Comparison of ENCODE assay signal across 8 mouse cellular contexts in genomic region chr2:151842648-151843226, GRCm38 (mm10). TPM values are rescaled to one million over a fixed set of nuclear protein-coding genes. Genes with fewer than 3 reads are reported as not detected.
A peak's percentile ranks its signal among the peaks of the same experiment; 100 is the strongest.
DNase-seq lines count a peak whose midpoint lies in the region; ATAC-seq lines count a peak whose summit lies in the region.

Rspo4 (plus strand) TSS chr2:151842927.

- H3K4me3 ChIP-seq in hindbrain, embryonic 13.5 days, result peak within 1 kb of the TSS; percentile 40
- peak within 1 kb of the TSS; percentile 36 for H3K4me3 ChIP-seq in midbrain, embryonic 13.5 days (replicated peaks)

- peak; percentile 13 for DNase-seq in adrenal gland, postnatal 14 days
- no peak for DNase-seq in adrenal gland, postnatal 4 days (ENCODE audit: low spot score in 2 of 2)
- peak; percentile 11 for DNase-seq in WW6 (ENCODE audit: low read depth, low spot score)
- DNase-seq in spleen, postnatal 4 days (ENCODE audit: low spot score in 2 of 2), result no peak
- no peak for DNase-seq in urinary bladder, adult 18-20 months (ENCODE audit: low spot score in 2 of 2)
- no peak for DNase-seq in cerebellum, postnatal 4 days (ENCODE audit: low spot score in 2 of 2)

- H3K36me3 ChIP-seq in hindbrain, embryonic 13.5 days, result no peaks in the 10 kb centered on the region
- no peaks in the 10 kb centered on the region for H3K36me3 ChIP-seq in midbrain, embryonic 13.5 days

- ATAC-seq in hindbrain, embryonic 13.5 days (ENCODE audit: low FRiP score), result no peak
- ATAC-seq in midbrain, embryonic 13.5 days, result peak; percentile 73; the same call in 1 of the 2 replicates

- WGBS in hindbrain, embryonic 13.5 days, result 2% methylated on average over 50 of the region's 50 CpGs
- WGBS in midbrain, embryonic 13.5 days, result under 1% methylated on average over 50 of the region's 50 CpGs

- no peaks in the 10 kb centered on the region for H3K9me3 ChIP-seq in hindbrain, embryonic 13.5 days
- H3K9me3 ChIP-seq in midbrain, embryonic 13.5 days, result no peaks in the 10 kb centered on the region

- H3K27me3 ChIP-seq in hindbrain, embryonic 13.5 days, result peaks cover 56% of the 10 kb centered on the region
- H3K27me3 ChIP-seq in midbrain, embryonic 13.5 days, result peaks cover 43% of the 10 kb centered on the region

- H3K9ac ChIP-seq in hindbrain, embryonic 13.5 days, result peak within 1 kb of the TSS; percentile 51
- H3K9ac ChIP-seq in midbrain, embryonic 13.5 days (replicated peaks), result no peak within 1 kb of the TSS; the same call in 1 of the 2 replicates

- H3K4me2 ChIP-seq in hindbrain, embryonic 13.5 days, result peak within 1 kb of the TSS; percentile 67
- H3K4me2 ChIP-seq in midbrain, embryonic 13.5 days (replicated peaks), result peak within 1 kb of the TSS; percentile 64

- H3K27ac ChIP-seq in hindbrain, embryonic 13.5 days, result no peak within 1 kb of the TSS
- H3K27ac ChIP-seq in midbrain, embryonic 13.5 days, result no peak within 1 kb of the TSS

- peaks cover 11% of the 10 kb centered on the region for H3K4me1 ChIP-seq in hindbrain, embryonic 13.5 days (replicated peaks)
- peaks cover 8% of the 10 kb centered on the region; the same call in 1 of the 2 replicates for H3K4me1 ChIP-seq in midbrain, embryonic 13.5 days (replicated peaks)

RNA-seq across cellular contexts. Expression of gene Rspo4, which starts in this region (rescaled TPM):
- not detected in 2 replicates for total RNA-seq in adrenal gland, postnatal 14 days (2021)
- under 1 TPM; 0.20 to 0.39 TPM for total RNA-seq in adrenal gland, postnatal 4 days (2021)
- polyA plus RNA-seq in hindbrain, embryonic 13.5 days (2015; fragmentation: Nextera tagmentation; extraction: Ambion mirVana), result 0.39 and 0.47 TPM in 2 replicates
- 0.07 and 0.08 TPM in 2 replicates for polyA plus RNA-seq in midbrain, embryonic 13.5 days (2015; fragmentation: Nextera tagmentation; extraction: Ambion mirVana)

Comparison
In these comparisons a context has a peak if more than half of its experiments do, and no peak if none do; other contexts are left out.
1. Peak in DNase-seq in adrenal gland, postnatal 14 days; RNA of the gene not detected or under 1 TPM.
2. Peak in ATAC-seq, H3K4me3 ChIP-seq and H3K4me2 ChIP-seq in midbrain, embryonic 13.5 days; RNA of the gene not detected or under 1 TPM.